Mouse (Mus musculus) layer of hippocampus, postnatal 36 days (tissue): ENCODE measurements at regions not wholly inside any gene's neighbourhood (a gene's known extent, or its start where the extent isn't known, plus 50 kb on each side); places are given as distances from the start of the nearest gene placed in this dataset.

Experiments used
- DNase-seq, 2 experiments: peaks; one replicate each; pipeline ENCODE4 v3.0.0; 2022

DNA sequence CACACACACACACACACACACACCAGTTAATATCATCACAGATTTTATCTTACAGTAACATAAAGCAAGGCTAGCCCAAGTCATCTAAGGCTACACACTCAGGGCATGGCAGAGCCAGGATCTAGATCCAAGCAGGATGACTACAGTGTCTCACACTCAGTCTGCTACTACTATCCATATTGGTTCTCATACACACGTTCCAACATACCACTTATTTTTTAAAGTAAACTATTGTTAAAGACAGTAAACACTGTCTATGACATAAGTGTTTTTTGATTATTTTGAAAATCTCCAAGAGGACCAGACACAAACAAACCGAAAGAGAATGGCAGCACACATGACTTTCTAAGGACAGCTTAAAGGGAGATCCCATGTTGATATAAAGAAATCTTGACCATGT is 306.3 kb downstream of the Gm11361 start:
- no peak for DNase-seq

GRCm38 (mm10) chr13:28560081-28560480 is 302.8 kb downstream of the Gm11361 start:
- no peak for DNase-seq

DNA sequence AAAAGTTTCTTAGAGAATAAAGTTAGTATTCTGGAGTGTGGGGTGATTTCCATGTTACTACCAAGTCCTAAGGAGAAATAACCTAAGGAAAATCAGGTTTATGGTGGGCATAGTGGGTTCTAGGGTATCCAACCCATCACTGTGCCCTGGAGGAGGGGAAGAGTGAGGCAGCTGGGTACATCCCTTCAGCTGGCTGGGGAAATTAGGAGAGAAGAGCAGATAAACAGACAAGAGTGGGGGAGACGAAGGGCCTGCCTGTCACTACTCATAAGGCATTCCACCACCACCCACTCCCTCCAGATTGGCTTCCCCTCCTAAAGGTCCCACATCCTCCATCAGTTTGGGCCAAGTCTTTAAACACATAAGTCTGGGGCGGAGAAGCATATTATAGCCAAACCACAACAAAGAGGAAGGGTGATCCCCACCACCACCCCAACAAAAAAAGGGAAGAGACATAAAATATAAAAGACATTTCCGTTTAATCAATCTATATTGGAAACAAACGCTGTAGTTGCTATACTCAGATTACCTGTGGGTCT is 299.8 kb downstream of the Gm11361 start:
- DNase-seq, result no peak

GRCm38 (mm10) chr13:28556385-28556938 is 299.1 kb downstream of the Gm11361 start:
- no peak for DNase-seq

GRCm38 (mm10) chr13:28554143-28554830 is 297.0 kb downstream of the Gm11361 start:
- no peak for DNase-seq

GRCm38 (mm10) chr13:28552974-28553750 is 295.8 kb downstream of the Gm11361 start:
- DNase-seq, result peak; percentile 11 to 27

DNA sequence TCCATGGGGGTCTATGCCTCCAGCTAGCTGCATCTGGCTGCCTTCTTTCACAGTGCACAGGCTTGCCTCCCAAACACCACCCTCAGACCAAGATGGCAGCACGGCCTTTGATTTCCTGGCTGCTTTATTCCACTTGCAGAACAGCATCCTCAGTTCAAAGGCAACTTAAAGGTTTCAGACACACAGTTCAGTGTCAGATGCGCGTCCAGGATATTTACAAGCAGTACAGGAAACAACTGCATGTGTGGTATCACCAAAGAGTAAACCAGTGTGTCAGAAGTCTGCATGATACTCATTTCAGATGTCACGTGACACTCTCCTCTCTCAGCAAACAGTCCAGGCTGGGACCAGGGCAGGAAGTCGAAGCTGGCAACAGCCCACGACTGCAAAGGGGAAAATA is 294.2 kb downstream of the Gm11361 start:
- DNase-seq, result no peak

DNA sequence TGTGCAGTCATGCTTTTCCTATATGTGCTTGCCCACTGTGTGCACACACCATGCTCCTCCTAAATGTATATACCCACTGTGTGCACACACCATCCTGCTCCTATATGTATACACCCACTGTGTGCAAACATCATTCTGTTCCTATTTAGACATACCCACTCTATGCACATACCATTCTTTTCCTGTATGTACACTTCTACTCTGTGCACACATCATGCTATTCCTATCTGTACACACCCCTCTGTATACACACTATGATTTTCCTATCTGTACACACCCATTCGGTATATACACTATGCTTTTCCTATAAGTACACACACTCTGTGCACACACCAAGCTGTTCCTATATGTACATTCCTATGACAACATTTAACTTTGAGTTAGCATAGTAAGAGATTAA is 288.5 kb downstream of the Gm11361 start:
- DNase-seq, result no peak

- no peak for DNase-seq
These were observed 288.0 kb downstream of the Gm11361 start for GRCm38 (mm10) chr13:28545337-28545736.

DNA sequence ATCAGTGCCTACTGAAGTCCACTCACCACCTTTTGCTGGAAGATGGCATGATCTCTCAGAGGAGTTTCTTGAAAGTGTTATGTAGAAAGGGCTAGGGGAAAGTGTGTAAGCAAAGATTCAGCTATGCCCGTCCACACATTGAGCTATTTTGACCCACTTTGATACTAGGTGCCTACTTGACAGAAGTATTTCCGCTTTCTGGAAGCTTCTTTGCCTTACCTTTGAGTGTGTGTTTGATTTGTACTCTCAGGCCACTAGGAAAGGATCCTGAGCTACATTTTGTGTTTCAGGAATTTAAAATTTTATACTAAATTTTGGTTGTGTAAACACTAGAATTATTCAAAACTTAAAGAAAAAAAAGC is 287.5 kb downstream of the Gm11361 start:
- no peak for DNase-seq

GRCm38 (mm10) chr13:28544003-28544818 is 286.9 kb downstream of the Gm11361 start:
- no peak for DNase-seq

GRCm38 (mm10) chr13:28541607-28542006 is 284.3 kb downstream of the Gm11361 start:
- DNase-seq, result no peak

DNA sequence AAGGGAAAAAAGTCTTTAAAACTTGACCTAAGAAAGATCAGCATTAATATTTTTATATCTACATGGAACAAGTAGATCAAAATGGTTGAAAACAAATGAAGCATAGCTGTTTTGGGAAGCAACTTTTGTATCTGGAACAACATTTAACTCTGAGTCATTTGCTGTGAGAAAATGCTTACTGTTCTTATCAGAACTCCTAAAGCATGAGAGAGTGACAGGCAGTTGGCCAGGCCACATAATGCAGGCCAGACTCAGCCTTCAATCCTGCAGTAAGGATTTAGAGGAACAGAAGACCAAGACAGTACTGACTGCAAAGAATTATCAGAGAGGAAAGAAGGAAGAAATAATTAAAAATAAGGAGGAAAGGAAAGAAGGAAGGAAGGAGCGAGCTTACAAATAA is 275.8 kb downstream of the Gm11361 start:
- DNase-seq, result no peak

DNA sequence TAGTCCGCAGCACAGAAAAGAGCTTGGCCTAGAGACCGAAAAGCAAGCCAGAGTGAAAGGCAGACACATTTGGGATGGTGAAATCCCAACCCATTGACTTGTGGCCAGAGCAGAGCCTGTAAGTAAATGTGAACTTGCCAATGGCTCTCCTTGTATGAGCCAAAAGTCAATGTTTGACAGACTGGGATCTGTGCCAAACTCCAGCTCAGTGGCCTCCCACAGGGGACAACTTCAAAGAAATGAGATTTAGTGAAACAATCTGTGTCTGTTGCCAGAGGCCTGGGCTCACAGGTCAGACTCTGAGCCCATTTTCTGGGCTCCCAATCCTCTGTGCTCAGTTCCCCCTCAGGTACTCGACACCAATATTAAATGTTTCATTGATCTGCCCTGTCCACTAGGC is 274.9 kb downstream of the Gm11361 start:
- no peak for DNase-seq

DNA sequence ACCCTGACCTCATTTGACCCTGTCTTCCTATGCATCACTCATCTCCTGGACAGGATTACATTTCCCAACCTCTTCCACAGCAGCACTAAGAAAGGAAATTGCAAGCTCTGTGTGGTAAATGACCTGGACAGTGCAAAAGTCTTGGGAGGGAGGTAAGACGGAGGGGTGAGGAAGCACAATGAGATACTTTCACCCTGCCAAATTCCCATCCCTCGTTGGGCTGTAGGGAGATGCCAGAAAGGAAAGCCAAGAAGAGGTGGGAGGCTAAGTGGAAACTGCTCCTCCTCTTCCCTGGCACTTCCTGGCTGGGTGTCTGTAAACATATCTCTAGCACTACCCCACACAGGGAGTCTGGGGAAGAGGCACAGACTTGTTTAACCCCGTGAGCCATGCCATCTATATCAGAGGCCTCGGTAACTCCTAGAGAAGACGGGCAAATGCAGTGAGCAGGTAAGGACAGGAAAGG is 274.2 kb downstream of the Gm11361 start:
- no peak for DNase-seq

- no peak for DNase-seq
These were observed 273.6 kb downstream of the Gm11361 start for GRCm38 (mm10) chr13:28530947-28531346.

DNA sequence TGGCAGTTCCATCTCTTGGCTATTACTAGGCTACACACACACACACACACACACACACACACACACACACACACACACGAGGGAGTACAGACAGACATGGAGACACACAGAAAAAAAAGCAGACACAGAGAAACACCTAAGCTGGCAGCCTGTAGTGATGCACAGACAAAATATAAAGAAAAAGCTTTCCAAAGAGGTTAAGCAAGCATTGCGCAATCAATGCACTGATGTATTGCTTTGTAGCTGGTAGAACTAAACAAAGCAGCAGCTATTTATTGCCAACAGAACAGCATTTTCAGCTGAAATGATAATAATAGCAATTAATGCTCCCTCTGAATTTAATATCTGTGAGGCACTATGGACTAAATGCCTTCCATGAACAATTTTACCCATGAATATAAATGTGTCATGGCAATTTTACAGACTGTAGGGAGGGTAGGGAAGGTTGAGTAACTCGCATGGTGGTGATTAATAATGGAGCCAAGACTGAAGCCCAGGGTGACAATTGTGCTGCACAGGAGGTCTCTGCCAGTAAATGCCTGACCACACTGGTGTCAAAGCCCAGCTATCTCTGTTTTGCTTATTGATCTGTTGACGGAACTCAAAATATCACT is 271.7 kb downstream of the Gm11361 start:
- no peak for DNase-seq

GRCm38 (mm10) chr13:28526299-28526698 is 269.0 kb downstream of the Gm11361 start:
- no peak for DNase-seq

- DNase-seq, result no peak
These were observed 267.1 kb downstream of the Gm11361 start for GRCm38 (mm10) chr13:28524411-28524810.

DNA sequence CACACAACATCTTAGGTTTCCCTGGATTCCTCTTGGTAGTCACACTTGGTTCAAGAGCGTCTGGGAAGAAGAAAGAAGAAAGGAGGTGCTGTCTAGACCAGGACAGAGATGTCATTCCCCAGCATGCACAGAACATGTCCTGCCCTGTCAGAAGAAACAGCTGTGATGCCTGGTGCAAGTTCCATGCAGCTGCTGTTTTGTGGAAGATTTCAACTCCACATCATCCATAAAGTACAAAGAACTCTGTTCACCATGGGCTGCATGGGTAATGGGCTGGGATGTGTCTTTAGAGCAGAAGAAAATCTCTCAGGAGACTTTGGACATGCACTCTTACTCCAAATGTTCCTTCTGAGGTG is 262.8 kb downstream of the Gm11361 start:
- no peak for DNase-seq

- no peak for DNase-seq
These were observed 262.2 kb downstream of the Gm11361 start for GRCm38 (mm10) chr13:28519383-28520126.

- no peak for DNase-seq
These were observed 259.8 kb downstream of the Gm11361 start for GRCm38 (mm10) chr13:28517161-28517560.
